In the genomic region with DNA sequence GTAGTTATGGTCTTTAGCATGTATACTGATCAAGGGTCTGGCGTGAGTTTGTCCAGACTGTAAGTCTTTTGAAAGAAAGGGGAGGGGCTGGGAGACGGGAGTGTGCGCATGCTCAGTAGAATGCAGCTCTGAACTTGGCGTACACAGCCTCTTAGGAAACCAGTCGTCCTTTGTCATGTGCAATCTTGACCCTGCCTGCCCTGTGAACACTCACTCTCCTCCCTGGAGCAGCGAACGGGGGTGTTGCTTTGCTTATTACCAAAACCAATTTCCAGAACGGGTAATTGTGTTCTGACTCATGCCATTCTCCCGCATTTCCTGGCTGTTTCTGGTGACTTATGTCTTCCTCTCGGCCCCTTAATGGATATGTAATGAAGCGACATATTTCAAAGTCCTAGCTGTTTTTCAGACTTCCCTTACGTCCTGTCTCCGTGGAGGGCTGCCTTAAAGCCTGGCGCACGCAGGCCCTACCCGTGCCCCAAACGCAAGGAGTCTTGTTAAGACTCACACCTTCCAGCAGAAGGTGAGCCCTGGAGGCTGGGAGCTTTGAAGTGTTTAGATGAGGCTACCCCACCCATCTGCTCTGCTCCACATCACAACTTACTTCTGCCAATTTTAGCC, we compare ENCODE assay signal across 8 mouse cellular contexts.
A peak's percentile ranks its signal among the peaks of the same experiment; 100 is the strongest.
DNase-seq lines count a peak whose midpoint lies in the region; ATAC-seq and TF ChIP-seq lines count a peak whose summit lies in the region.

No protein-coding gene starts in this region.

- H3K27ac ChIP-seq in liver, postnatal 0 days (ENCODE audit: low read depth), result no peak overlapping the region

- H3K9ac ChIP-seq in liver, postnatal 0 days (replicated peaks), result no peak overlapping the region

- WGBS in liver, postnatal 0 days (ENCODE audit: insufficient replicate concordance), result 48% methylated on average over 17 of the region's 17 CpGs

- TF ChIP-seq EP300 in liver, postnatal 0 days (IDR thresholded peaks at IDR 0.05; ENCODE audit: low read depth), result no peak

- no peaks in the 10 kb centered on the region for H3K27me3 ChIP-seq in liver, postnatal 0 days (ENCODE audit: insufficient read depth, low read length)

- peak; percentile 70 for ATAC-seq in liver, postnatal 0 days

- no peak for TF ChIP-seq CTCF in liver, postnatal 0 days (IDR thresholded peaks at IDR 0.05; ENCODE audit: low read depth)

- H3K9me3 ChIP-seq in liver, postnatal 0 days (ENCODE audit: low read length), result no peaks in the 10 kb centered on the region

- H3K4me1 ChIP-seq in liver, postnatal 0 days (ENCODE audit: insufficient read depth), result no peaks in the 10 kb centered on the region

- no peak overlapping the region for H3K4me3 ChIP-seq in liver, postnatal 0 days (ENCODE audit: low read depth, low read length)

- no peak overlapping the region for H3K4me2 ChIP-seq in liver, postnatal 0 days (ENCODE audit: low read depth, low read length)

- intact Hi-C loops in left cerebral cortex, postnatal 10 days (cut with DNase I), result no loop called here

- H3K36me3 ChIP-seq in liver, postnatal 0 days (replicated peaks; ENCODE audit: insufficient read depth, low read length), result no peaks in the 10 kb centered on the region

- peak; percentile 89 for DNase-seq in ZHBTc4 (ENCODE audit: low read depth, low spot score)
- peak; percentile 50 for DNase-seq in embryo, embryonic 10.5 days (ENCODE audit: low spot score)
- DNase-seq in hindlimb bud, embryonic 11.5 days (ENCODE audit: extremely low spot score, low read depth, low spot score), result peak; percentile 28
- DNase-seq in liver, postnatal 0 days, result peak; percentile 26
- DNase-seq in testis, postnatal 10 days (ENCODE audit: low spot score), result peak; percentile 48
- DNase-seq in thymus, postnatal 0 days (ENCODE audit: low spot score), result no peak
- no peak for DNase-seq in left cerebral cortex, postnatal 10 days (ENCODE audit: extremely low spot score in 1 of 2, low spot score in 2 of 2)
- no peak for DNase-seq in urinary bladder, adult 18-20 months (ENCODE audit: low spot score in 2 of 2)

Comparison
In these comparisons a context has a peak if more than half of its experiments do, and no peak if none do; other contexts are left out.
1. DNase-seq: peak in ZHBTc4 (single experiment), embryo, embryonic 10.5 days (single experiment), hindlimb bud, embryonic 11.5 days (single experiment), liver, postnatal 0 days (single experiment) and testis, postnatal 10 days (single experiment); none in thymus, postnatal 0 days (single experiment), left cerebral cortex, postnatal 10 days (0 of 2) and urinary bladder, adult 18-20 months (0 of 2).